Comparison of ENCODE assay signal across 11 mouse cellular contexts in the genomic region with DNA sequence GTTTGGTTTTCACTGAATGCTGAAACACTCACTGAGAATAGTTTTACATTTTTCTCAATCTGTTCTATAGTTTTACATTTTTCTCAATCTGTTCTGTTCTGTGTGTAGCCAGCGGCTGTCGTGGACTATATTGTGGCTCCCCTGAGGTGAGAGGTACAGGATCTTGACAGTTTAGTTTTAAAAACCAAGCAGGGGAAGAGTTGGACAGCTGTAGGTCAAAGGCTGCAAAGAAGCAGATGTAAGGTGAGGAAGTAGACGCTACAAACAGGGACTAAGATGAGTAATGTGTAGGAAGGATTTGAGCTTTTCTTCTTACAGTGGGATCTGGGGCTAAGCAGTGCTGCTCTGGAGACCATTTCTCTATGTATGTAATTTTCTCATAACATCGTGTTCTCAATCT.
"Had no signal": no experiment of that assay in that cellular context is flagged by ENCODE, and none has a peak within 500 bp of the region (broad histone marks: within the 10 kb centered on the region; RNA-seq: fewer than 3 reads in every experiment).

No protein-coding gene starts in this region.

- H3K9ac ChIP-seq: kidney, embryonic 15.5 days; limb, embryonic 15.5 days; liver, embryonic 12.5 days; midbrain, embryonic 12.5 days; neural tube, embryonic 13.5 days had no signal

- H3K27me3 ChIP-seq: kidney, embryonic 15.5 days; limb, embryonic 15.5 days; liver, embryonic 12.5 days; midbrain, embryonic 12.5 days; neural tube, embryonic 13.5 days had no signal

- H3K27ac ChIP-seq: limb, embryonic 15.5 days; liver, embryonic 12.5 days had no signal

- DNase-seq: kidney, postnatal 14 days; layer of hippocampus, adult 9-11 months; retina, postnatal 1 day; thymus, adult 2 months; thymus, postnatal 36 days had no signal

- H3K4me2 ChIP-seq: kidney, embryonic 15.5 days; limb, embryonic 15.5 days; liver, embryonic 12.5 days; midbrain, embryonic 12.5 days; neural tube, embryonic 13.5 days had no signal

- H3K9me3 ChIP-seq: kidney, embryonic 15.5 days; limb, embryonic 15.5 days; liver, embryonic 12.5 days; midbrain, embryonic 12.5 days; neural tube, embryonic 13.5 days had no signal

- H3K36me3 ChIP-seq: kidney, embryonic 15.5 days; limb, embryonic 15.5 days; liver, embryonic 12.5 days; midbrain, embryonic 12.5 days; neural tube, embryonic 13.5 days had no signal

- H3K4me3 ChIP-seq: kidney, embryonic 15.5 days; limb, embryonic 15.5 days; liver, embryonic 12.5 days; midbrain, embryonic 12.5 days; neural tube, embryonic 13.5 days had no signal

- ATAC-seq: liver, embryonic 12.5 days; midbrain, embryonic 16.5 days had no signal
